Mouse (Mus musculus): ENCODE results near the gene Hcfc2.

DNA sequence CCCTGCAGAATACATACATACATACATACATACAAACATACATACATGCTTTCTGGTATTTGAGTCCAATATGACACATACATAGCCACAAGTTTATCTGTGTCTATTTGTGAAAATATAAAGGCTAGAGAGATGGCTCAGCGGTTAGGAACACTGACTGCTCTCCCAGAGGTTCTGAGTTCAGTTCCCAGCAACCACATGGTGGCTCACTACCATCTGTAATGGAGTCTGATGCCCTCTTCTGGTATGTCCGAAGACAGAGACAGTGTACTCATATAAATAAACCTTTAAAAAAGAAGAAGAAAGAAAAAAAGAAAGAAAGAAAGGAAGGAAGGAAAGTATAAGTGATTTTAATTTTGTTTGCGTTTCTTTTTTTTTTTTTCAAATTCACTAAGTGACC, 30.0 kb upstream of the Hcfc2 start:
- no peak for TF ChIP-seq CTCF (conservative IDR thresholded peaks at IDR 0.05; ENCODE audit: low read length)
- no peak for TF ChIP-seq POU5F1 (IDR thresholded peaks at IDR 0.05; ENCODE audit: borderline replicate concordance, low read length)
- no peak for TF ChIP-seq NANOG (IDR thresholded peaks at IDR 0.05; ENCODE audit: borderline replicate concordance, low read length)
